Mouse (Mus musculus): ENCODE data around the gene Olfr777. TPM values are rescaled to one million over a fixed set of nuclear protein-coding genes. Genes with fewer than 3 reads are reported as not detected.
"Not testable (repeated sequence)": the region's sequence is repeated elsewhere in the genome, so short reads cannot be mapped to it uniquely, and the experiment has no call there.

Olfr777 gene
- not detected for total RNA-seq (2021)
- long read RNA-seq = 0 reads

- no peak for DNase-seq (ENCODE audit: low spot score in 2 of 2)
Measured at GRCm38 (mm10) chr10:129271081-129271535, at the start of gene Olfr777. Olfr777 (minus strand) TSS chr10:129271485.

DNA sequence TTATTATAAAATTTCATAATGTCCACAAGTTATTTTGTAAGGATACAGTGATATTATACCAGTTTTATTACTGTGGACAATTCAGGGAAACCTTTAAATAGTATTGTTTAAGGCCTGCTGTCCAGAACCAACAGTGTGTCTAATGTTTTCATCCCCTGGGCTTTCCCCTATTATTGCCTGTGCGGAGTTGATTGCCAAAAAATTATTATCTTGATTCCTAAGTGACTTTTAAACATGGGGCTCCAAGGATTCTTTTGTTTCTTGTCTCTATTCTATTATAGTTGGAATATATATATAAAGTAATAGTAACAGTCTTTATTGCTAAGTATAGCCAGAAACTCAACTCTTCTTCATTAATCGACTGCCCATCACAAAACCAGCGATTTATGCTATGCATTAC is 46.5 kb upstream of the Olfr777 start, which contains the start of gene Olfr780:
Olfr780 (plus strand) TSS at position 301 of the 400 bp plus-strand sequence.
- DNase-seq (ENCODE audit: low spot score in 2 of 2) = no peak

GRCm38 (mm10) chr10:129313521-129313920 is 42.2 kb upstream of the Olfr777 start:
- not testable (repeated sequence) for DNase-seq (ENCODE audit: low spot score in 2 of 2)

DNA sequence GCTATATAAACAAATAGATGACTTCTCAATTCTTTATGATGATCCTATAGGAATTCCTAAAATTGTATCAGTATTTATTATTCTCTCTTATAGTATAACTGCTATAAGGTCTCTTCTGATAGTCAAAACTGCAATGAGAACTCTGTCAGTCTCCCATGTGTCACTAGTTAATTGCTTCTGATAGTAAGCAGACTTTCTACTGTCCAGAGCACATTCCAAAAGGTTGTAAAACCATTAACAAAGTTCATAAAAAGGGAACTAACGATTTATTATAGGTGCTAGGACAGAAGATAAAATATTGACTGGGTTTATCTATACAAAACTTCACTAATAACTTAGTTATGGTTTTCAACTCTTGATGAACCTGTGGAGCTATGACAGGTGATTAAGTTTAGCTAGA is 41.7 kb upstream of the Olfr777 start:
- not testable (repeated sequence) for DNase-seq (ENCODE audit: low spot score in 2 of 2)

GRCm38 (mm10) chr10:129258827-129259226 is 12.5 kb downstream of the Olfr777 start, which contains the start of gene Olfr776:
Olfr776 (plus strand) TSS chr10:129259127.
- no peak for DNase-seq (ENCODE audit: low spot score in 2 of 2)

- DNase-seq (ENCODE audit: low spot score in 2 of 2) = no peak
Measured at GRCm38 (mm10) chr10:129248112-129248511, 23.2 kb downstream of the Olfr777 start, which contains the start of gene Olfr775. Olfr775 (plus strand) TSS chr10:129248412.

DNA sequence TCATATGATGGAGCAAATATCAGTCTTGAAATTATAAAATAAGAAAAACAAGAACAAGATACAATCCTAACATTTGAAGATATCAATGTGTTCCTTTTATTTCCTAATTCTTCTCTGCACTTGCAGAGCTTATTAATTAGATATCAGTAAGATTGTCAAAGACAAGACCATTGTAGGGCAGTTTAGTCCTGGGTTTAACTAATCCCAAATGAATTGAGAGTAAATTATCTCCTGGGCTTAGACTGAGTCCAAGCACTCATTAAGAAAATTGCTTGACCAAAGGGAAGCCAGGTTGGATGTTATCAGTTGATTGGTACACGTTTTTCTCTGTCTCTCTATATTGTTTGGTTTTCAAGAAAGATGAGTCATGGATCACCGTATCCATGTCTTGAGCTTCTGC is 35.4 kb downstream of the Olfr777 start, which contains the start of gene Olfr774:
Olfr774 (plus strand) TSS at position 301 of the 400 bp plus-strand sequence.
- no peak for DNase-seq (ENCODE audit: low spot score in 2 of 2)

DNA sequence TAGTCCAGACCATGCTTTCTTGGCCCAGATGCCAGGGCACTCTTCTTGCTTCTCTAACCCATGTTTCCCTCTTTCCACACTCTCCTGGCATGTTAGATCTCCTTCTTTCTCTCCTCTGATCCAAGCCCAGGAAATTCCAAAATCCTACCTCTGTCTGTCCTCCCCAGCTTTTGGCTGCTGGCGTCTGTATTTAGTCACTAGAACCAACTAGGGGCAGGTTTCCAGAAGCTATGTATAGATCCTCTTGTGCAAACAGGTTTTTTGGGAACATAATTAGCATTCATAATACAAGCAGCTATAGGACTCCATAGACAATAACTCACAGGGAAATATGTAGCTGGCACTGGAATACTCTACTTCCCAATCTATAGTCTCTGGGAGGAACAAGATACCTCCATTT is 40.5 kb downstream of the Olfr777 start:
- DNase-seq (ENCODE audit: low spot score in 2 of 2) = no peak

Other genes with a start within 250 kb of the Olfr777 start
- not detected for gene Olfr764-ps1, start 231.6 kb downstream of the Olfr777 start, total RNA-seq (2021)
- gene Olfr765, start 221.5 kb downstream of the Olfr777 start, total RNA-seq (2021) = not detected
- gene Olfr766-ps1, start 202.5 kb downstream of the Olfr777 start, total RNA-seq (2021) = not detected
- under 1 TPM in 1 of 2 experiments, not detected in 1; 0.07 TPM for gene Olfr767, start 188.6 kb downstream of the Olfr777 start, total RNA-seq (2021)
- gene Olfr768, start 172.1 kb downstream of the Olfr777 start, total RNA-seq (2021) = not detected
- gene Olfr769, start 153.6 kb downstream of the Olfr777 start, total RNA-seq (2021) = not detected
- not detected for gene Olfr770, start 132.5 kb downstream of the Olfr777 start, total RNA-seq (2021)
- not detected for gene Olfr771, start 106.7 kb downstream of the Olfr777 start, total RNA-seq (2021)
- not detected for gene Olfr772, start 93.6 kb downstream of the Olfr777 start, total RNA-seq (2021)
- gene Olfr773, start 84.1 kb downstream of the Olfr777 start, total RNA-seq (2021) = not detected
- not detected for gene Olfr774, start 35.3 kb downstream of the Olfr777 start, total RNA-seq (2021)
- not detected for gene Olfr775, start 23.1 kb downstream of the Olfr777 start, total RNA-seq (2021)
- gene Olfr776, start 12.4 kb downstream of the Olfr777 start, total RNA-seq (2021) = not detected
- not detected for gene Olfr780, start 46.6 kb upstream of the Olfr777 start, total RNA-seq (2021)
- gene Olfr781, start 57.4 kb upstream of the Olfr777 start, total RNA-seq (2021) = not detected
- not detected for gene Olfr782, start 77.4 kb upstream of the Olfr777 start, total RNA-seq (2021)
- under 1 TPM in 1 of 2 experiments, not detected in 1; 0.18 TPM for gene Olfr784, start 112.6 kb upstream of the Olfr777 start, total RNA-seq (2021)
- gene Olfr785, start 133.9 kb upstream of the Olfr777 start, total RNA-seq (2021) = not detected
- not detected for gene Olfr786, start 155.8 kb upstream of the Olfr777 start, total RNA-seq (2021)
- gene Olfr787, start 190.4 kb upstream of the Olfr777 start, total RNA-seq (2021) = not detected
- gene Olfr788, start 199.5 kb upstream of the Olfr777 start, total RNA-seq (2021) = not detected
- gene Olfr789, start 213.3 kb upstream of the Olfr777 start, total RNA-seq (2021) = not detected
- gene Olfr790, start 227.0 kb upstream of the Olfr777 start, total RNA-seq (2021) = not detected

All from layer of hippocampus, postnatal 10 days (tissue).